Mouse (Mus musculus) right cerebral cortex, adult 2 months (tissue): ENCODE results near the gene Iqcf3.

ENCODE experiments used
- DNase-seq, 2 experiments: peaks; one replicate each; pipeline ENCODE4 v3.0.0; 2021 to 2022; ENCODE audit warnings: low spot score in 2 of 2

The Iqcf3 gene

DNA sequence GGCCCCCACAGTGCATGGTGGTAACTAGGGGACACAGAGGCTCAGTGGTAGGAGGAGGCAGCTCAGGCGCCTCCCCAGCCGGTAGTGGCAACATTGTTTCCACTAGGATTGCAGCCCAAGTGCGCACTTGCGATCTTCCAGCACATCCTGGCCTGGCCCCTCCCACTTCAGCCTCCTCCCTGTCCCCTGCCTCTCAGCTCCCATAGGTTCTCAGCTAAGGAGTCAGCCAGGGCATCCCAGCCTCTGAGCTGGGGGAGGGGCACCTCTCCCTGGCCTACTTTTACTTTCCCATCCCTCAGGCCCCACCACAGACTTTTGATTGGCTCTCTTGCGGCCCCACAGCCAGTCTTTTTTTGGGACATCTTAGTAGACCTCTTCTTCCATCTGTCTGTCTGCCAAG, 89.5 kb downstream of the Iqcf3 start:
- DNase-seq: no peak

DNA sequence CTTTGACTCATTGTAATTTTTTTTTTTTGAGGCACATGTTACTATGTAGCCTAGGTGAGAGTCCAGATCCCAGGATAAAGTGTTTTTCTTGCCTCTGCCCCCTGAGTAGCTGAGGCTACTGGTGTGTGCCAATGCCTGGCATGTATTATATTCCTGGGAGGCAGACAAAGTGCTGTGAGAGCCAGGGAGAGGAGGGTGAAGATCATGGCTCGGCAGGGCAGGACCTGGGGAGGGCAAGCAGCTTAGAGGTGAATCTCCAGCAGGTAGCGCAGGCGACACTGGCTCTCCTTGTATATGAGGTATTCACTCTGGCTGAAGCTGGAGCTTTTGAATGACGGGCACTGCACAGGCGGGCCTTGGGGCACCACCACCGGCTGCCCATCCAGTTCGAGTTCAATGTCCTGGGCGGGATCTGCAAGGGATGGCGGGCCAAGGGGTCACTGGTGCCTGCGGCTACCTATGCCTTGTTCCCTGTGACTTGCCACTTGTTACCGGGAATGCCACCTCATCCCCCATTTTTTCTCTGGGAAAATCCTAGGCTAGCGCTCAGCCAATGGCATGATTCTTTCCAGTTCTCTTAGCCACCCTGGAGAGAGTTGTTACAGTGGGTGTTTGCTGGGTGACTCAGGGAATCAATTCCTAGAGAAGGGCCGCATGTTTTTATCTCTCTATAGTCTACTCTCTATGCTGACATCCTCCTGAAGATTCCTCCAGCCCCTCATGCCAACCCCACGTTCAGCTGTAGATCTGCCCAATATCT, 90.3 kb downstream of the Iqcf3 start:
- no peak for DNase-seq

DNA sequence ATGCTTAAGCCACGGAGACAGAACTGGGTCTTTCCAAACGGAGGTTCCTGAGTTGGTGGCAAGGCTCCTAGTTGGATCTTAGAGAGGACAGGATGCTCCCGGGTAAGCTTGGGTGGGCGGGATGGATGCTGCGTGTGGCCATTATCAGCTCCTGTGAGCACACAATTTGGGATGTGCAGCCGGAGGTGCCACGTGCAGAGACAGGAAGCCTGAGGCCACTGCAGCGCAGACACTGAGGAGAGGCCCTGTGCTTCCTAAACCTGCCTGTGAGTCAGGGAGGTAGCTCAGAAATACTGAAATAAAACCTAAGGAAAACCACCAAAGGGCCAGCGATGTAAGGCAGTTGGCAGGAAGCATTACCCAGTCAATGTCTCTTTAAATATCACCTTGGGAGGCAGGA, 91.7 kb downstream of the Iqcf3 start:
- no peak for DNase-seq

DNA sequence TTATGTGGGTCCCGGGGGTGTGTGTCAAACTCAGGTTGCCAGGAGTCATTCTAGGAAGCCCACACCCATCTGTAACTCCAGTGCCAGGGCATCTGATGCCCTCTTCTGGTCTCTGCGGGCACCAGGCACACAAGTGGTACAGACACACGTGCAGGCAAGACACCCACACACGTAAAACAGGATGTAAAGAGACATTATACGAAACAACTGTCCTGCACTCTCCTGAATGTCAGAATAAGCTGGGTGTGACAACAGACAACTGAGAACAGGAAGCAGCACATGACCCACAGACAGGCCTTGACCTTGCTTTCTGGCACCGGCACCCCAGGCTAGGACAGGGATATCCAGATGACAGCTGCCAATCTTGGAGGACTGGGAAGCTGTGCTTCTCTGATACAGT, 92.1 kb downstream of the Iqcf3 start:
- no peak for DNase-seq

DNA sequence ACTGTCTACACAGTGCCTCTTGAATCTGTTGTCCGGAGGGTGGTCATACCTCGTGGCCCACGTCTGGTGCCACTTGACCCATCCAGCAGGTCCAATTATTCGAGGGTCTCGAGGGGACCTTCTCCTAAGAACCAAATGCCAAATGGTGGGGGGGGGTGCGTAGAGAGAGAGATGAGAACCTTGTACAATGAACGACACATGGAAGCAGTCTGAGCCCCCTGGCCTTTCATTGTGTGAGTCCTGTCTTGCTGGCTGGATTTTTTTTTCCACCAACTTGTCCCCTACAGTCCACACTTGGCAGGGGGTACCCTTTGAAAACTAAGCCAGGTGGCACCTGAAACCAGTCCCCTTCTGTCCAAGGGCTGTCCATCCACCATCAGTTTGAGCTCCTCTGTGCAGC, 93.7 kb downstream of the Iqcf3 start:
- DNase-seq: no peak

DNA sequence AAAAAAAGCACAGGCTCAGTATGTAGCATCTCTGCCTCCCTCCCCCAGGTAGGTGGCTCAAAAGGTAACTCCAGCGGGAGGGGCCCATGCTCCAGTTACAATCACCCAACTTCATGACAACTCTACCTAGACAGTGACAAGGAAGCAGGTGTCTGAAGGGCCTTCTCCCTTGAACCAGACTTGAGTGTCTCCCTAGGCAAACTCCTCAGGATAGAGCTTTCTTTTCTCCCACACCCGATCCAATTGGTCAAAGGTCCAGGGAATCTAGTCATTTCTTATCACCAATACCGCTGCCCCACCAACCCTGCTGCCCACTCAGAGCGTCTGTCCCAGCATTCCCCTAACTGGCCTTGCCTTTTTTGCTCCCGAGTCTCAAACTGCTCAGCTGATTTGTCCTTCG, 94.7 kb downstream of the Iqcf3 start:
- DNase-seq: no peak

DNA sequence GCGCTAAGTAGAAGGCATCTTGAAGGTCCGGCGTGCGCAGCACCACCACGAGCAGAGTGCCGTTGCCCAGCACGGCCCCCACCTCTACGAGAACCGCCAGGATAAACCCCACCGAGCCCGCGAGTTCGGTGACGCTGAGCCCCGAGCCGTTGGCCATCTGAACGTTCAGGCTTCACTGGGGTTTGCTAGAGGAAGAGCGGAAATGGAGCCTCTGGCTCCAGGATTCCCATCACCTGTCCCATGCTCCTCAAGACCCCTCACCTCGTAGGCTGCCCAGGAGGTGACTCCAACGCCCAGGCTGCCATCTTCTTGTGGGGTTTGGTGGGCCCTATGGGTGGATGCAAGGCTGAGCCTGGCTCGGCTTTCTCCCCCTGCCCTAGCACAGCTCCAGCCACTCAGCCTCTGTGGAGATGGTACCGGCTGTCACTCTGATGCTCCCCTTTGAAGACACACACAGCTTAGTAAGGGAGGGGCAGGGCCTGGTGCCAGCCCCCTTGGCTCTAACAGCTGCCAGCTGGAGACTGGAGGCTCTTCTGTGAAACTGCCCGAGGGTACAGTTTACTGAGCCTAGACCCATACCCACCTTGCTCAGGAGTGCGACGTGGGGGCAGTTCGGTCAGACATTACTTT, 95.7 kb downstream of the Iqcf3 start, which contains the start of gene Gpr62:
Gpr62 (minus strand) TSS at position 368 of the 630 bp plus-strand sequence.
- DNase-seq: no peak

DNA sequence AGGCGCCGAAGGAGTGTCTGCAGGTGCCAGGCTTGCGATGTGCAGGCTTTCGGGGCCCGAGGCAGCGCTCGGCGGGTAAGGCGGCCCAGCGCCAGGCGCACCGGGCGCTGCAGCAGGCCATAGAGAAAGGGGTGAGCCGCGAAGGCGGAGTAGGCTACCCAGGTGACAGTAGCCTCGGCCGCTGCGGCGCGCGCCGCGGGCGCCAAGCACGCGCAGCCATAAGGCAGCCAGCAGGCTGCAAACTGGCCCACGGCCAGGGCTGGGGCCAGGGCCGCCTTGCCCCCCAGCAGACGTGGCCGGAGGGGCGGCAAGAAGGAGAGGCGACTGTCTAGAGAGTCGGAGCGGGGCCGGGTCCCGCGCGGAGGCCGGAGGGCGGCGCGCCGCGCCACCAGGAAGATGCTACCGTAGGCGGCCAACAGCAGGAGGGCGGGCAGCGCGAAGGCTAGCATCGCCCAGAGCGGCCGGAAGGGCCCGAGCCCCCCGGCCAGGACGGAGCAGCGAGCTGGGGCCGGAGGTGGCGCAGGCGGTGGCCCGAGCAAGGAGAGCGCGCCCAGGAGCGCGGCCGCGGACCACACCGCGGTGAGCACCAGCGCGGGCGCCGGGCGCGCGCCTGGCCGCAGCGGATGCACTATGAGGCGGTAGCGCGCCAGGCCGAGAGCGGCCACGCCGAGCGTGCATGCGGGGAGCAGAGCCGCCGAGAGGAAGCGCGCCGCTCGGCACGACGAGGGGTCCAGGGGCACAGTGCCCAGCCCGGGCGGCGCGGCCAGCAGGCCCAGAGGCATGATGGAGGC, 96.5 kb downstream of the Iqcf3 start:
- DNase-seq: peak; percentile 64 to 80

DNA sequence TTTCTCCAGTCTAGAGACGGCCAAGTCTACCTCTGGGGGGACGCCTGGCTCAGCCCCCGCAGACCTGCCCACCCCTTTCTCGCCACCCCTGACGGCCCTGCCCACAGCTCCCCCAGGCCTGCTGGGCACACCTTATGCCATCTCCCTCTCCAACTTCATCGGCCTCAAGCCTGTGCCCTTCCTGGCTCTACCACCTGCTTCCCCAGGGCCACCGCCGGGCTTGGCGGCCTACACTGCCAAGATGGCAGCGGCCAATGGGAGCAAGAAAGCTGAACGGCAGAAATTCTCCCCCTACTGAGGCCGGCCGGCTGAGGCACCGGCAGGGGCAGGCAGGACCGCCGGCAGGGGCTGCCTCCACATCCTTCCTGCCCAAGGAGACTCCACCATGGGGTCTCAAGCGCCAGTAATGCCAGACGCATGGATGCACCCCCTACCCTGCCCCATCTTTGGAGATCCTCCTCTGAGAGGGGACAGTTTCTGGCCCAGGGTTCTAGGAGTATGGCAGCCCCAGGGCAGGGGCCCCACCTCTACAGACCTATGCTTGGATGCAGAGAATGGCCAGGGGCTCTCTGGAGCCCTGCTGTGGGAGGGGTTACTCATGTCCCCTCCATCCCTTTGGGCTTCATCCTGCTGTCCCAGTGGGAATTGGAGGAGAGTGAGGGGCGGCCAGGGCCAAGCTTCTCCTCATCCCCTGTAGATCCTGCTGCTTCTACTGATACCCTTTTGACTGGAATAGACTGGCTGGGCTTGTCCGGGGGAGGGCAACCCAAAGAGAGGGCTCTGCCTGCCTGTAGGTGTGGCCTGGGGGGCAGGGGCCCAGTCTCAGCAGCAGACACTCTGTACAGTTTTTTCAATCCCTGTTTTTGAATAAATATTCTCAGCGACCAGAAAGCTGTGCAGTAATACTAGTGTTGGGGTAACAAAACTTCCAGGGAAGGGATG, 98.0 kb downstream of the Iqcf3 start:
- DNase-seq: no peak

DNA sequence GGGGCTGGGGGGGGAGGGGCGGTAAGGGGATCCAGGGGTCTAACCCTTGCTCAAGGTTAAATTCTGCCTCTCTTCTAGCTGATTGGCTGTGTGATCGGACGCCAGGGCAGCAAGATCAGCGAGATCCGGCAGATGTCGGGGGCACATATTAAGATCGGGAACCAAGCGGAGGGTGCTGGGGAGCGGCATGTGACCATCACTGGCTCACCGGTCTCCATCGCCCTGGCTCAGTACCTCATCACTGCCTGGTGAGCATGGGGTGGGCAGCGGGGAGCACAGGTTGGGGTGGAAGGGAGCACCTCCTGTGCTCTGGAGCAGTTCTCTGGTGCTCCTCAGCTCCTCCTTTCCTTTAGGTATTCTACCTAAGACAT, 99.0 kb downstream of the Iqcf3 start:
- no peak for DNase-seq

DNA sequence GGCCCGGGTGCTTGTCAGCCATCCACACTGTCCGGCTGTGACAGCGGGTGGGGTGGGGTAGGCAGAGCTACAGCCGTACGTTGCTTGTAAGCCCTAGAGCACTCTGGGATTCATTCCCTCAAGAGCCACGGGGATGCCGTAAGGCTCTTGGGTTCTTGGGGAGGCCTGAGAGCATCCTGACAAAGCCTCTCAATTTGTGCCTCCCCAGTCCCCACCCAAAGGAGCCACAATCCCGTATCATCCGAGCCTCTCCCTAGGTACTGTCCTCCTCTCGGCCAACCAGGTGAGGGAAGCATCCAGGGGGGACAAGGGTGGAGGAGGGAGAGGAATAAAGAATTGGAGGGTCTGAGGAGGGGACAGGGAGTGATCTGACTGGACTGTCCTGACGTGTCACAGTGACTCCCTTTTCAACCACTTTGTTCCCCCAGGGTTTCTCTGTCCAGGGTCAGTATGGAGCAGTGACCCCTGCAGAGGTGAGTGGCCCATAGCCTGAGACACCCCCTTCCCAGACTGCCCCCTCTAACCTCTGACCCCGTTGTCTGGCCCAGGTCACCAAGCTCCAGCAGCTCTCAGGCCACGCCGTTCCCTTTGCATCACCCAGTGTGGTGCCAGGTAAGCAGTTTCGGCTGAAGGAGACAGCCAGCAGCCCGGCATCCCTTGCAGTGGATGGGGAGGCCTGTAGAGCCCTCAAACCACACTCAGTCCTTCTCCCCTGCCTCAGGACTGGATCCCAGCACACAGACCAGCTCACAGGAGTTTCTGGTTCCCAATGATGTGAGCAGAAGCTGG, 99.6 kb downstream of the Iqcf3 start:
- DNase-seq: no peak

DNA sequence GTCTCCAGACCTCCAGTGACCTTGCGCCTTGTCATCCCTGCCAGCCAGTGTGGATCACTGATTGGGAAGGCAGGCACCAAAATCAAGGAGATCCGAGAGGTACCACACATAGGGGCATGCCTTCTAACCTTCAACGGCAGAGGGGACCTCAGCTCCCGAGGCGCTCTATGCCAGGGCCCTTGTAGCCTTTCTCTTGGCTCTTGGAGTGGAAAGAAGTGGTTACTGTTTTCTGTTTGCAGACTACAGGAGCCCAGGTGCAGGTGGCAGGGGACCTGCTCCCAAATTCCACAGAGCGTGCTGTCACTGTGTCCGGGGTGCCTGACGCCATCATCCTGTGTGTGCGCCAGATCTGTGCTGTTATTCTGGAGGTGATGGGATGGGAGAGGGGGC, 100.4 kb downstream of the Iqcf3 start:
- no peak for DNase-seq

DNA sequence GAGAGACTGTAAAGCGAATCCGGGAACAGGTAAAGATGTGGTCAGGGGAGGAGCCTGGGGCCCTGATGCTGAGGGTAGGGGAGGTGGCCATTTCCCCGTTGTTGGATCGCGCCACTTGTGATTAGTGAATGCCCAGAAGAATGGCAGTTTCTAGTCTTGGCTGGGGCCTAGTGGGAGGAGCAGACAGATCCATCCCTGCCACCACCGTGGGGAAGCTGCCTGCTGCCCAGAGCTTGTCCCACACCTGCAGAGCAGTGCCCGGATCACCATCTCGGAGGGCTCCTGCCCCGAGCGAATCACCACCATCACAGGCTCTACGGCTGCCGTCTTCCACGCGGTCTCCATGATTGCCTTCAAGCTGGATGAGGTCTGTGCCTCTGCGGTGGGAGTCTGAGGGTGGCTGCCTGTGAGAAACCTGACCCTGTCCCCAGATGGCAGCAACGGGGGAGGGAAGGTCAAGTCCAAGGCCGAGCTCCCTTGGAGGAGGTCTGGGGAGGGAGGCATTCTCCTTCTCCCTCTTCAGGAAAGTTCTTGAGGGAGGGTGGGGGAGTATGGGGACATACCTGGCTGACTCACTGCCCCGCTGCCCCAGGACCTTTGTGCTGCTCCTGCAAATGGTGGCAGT, 100.9 kb downstream of the Iqcf3 start:
- DNase-seq: no peak

DNA sequence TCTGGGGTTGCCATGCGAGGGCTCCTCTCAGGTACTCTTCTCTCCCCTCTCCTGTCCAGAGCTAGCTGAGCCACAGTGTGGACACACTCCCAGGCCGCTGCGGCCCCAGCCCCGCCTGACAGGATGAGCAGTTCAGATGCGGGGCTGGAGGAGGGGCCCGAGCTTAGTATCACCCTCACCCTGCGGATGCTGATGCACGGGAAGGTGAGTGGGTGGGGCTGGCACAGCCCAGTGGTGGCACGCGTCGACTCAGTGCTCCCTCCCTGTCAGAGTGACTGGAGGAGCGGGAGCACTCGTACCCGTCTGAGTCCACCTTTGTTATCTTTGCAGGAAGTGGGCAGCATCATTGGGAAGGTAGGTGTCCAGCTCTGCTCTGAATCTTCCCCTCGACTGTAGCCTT, 101.5 kb downstream of the Iqcf3 start:
- DNase-seq: no peak

DNA sequence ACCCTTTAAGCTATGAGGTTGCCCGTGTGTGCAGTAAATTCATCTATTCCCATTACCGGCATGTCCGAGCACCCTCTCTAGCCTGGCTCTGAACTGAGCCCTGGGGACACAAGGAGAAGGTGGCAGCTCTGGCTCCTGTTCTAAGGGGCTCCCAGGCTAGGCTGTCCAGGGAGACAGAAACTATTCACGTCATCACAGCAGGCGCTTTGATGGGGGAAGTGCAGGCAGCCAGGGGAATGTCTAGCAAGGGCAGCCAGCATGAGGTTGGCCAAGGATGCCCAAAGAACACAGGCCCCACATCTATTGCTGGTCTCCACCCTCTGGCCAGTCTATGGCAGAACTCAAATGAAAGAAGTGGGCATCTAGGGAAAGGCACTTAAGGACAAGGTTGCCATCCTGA, 103.5 kb downstream of the Iqcf3 start:
- no peak for DNase-seq

DNA sequence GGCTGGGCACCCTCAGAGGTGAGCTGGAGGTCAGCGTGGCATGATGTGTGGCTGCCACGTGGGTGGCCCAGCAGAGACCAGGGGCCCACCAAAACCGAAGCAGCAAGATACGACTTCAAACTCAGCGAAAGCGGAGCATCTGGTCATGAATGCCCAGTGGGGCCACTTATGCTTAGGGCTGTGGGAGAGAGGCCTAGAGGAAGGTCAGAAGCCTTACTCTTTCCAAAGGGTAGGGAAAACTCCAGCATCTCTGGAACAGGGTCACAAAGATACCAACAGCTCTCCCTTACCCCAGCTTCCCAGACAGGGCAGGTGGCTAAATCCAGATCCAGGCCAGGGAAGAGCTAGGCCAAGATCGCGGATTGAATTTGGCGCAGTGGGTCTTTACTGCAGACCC, 104.3 kb downstream of the Iqcf3 start:
- DNase-seq: no peak

DNA sequence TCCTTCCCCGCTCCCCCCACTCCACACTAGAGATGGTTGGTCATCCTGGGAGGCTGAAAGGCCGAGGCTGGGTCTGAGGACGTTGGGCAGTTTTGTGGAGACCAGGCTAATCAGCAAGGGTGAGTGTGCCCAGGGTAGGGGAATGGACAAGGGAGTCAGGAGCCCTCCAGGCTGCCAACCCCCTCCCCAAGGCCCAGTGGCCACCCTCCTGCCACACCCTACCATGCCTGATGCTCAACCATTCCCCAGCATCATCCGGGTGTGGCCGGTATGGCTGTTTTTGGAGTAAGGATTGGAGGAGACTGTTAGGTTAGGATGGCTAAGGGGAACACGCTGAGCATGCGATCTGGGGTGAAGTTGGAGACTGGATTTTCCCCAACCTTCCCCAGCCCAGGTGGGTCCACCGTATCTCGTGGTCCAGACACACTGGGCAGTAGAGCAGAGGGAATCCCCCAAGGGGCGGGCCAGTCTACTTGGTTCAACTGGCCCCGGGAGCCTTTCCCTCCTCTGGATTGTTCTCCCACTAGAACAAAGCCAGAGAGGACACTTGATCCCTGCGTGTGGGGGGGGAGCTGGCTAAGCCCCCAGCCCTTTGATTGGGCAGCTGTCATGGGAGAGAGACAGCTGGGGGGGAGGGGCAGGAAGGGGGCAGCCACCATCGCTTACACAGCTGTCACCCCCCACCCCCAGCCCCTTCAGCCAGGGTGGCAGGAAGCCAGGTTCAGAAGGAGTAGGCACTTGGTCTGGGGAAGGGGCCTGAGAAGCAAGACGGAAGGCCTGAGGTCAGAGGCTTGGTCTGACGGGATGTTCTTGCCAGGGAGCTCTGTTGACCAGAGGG, 104.9 kb downstream of the Iqcf3 start:
- DNase-seq: no peak

DNA sequence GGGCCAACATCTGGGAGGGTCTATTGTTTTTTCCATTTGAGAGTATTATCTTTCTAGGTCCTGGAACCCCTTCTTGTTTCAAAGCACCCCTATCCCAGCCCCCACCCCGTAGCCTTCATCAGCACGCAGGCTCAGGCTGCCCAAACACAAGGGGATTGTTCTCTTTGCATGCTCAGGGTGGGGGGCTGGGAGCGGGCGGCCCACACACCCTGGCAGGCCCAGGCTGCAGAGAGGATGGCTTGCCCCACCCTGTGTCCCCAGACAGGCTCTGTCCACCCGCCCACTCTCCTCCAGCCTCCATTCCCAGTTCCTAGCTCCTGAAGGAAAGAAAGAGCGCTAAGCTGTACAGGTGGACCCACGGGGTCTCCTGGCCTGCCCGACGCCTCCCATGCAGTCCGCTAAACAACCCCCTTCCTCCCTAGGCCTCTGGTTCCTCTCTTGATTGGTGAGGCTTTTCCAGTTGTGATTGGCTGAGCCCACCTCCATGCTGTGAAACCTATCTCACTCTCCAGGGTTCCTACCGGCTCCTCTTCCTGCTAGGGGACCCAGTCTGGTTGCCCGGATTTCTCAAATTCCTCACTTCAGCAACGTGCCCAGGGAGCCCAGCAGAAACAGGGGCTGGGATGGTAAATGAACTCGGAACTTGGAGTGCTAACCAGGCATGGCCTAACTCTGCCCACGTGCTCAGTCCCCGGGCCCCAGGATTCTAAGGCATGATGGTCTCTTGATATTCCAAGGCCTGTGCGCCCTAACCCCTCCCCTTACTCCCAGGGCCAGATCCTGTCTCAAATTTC, 106.3 kb downstream of the Iqcf3 start:
- DNase-seq: peak in 1 of 2 experiments; percentile 48
